Mouse (Mus musculus): ENCODE measurements around the gene Rabl6. TPM values are rescaled to one million over a fixed set of nuclear protein-coding genes. Genes with fewer than 3 reads are reported as not detected.

Gene Rabl6
- polyA plus RNA-seq, 1 experiment from 2014 or later: 69.8 TPM

DNA sequence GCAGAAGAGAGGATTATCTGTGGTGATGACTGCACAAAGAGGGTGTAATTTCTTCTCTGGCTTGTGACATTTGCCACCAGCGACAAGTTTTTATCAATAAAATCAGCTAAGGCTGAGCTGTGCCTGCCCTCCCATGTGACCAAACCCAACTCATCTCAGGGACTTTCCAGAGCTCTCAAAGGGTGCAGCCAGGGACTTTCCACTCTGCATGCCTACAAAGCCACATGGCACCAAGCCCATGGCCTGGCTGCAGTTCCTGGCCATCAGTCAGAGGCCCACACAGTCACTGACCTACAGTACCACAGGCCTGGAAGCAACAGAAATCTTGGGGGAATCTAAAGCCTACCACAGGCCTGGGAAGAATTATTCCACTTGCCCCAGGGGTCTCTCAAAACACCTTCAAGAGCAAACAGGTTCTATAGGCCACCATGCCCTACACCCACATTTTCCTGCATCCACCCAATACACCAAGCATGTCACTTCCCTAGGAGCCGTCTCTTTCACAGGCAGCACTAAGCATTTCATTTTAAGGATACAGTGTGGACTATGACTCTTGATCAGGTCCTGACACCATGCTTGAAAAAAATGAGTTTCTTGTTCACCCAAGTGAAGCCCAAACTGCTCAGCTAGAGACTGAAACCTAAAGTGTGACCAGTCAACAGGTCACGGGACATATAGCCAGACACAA lies 74.0 kb downstream of the Rabl6 start:
- no peak overlapping the region for H3K27ac ChIP-seq (ENCODE audit: low read length)
- H3K4me2 ChIP-seq (replicated peaks; ENCODE audit: low read depth, low read length): no peak overlapping the region
- H3K9ac ChIP-seq (replicated peaks; ENCODE audit: low read length): no peak overlapping the region
- 80% methylated on average over 3 of the region's 3 CpGs for WGBS
- H3K4me1 ChIP-seq (ENCODE audit: insufficient read depth, low read length): no peaks in the 10 kb centered on the region
- ATAC-seq (ENCODE audit: low FRiP score, low TSS enrichment): no peak
- H3K27me3 ChIP-seq (ENCODE audit: insufficient read depth, low read length): no peaks in the 10 kb centered on the region
- peaks cover 62% of the 10 kb centered on the region for H3K36me3 ChIP-seq (ENCODE audit: insufficient read depth, low read length)
- H3K4me3 ChIP-seq (ENCODE audit: low read length): no peak overlapping the region
- H3K9me3 ChIP-seq (ENCODE audit: low read length): no peaks in the 10 kb centered on the region

GRCm38 (mm10) chr2:25533707-25534106 lies 74.6 kb downstream of the Rabl6 start:
- H3K36me3 ChIP-seq (ENCODE audit: insufficient read depth, low read length): peaks cover 67% of the 10 kb centered on the region
- no peaks in the 10 kb centered on the region for H3K27me3 ChIP-seq (ENCODE audit: insufficient read depth, low read length)
- H3K9ac ChIP-seq (replicated peaks; ENCODE audit: low read length): no peak overlapping the region
- 89% methylated on average over 2 of the region's 2 CpGs for WGBS
- no peaks in the 10 kb centered on the region for H3K4me1 ChIP-seq (ENCODE audit: insufficient read depth, low read length)
- H3K4me2 ChIP-seq (replicated peaks; ENCODE audit: low read depth, low read length): no peak overlapping the region
- no peak for ATAC-seq (ENCODE audit: low FRiP score, low TSS enrichment)
- no peaks in the 10 kb centered on the region for H3K9me3 ChIP-seq (ENCODE audit: low read length)
- H3K27ac ChIP-seq (ENCODE audit: low read length): no peak overlapping the region
- H3K4me3 ChIP-seq (ENCODE audit: low read length): no peak overlapping the region

Other genes starting within 250 kb of the Rabl6 start
- gene Uap1l1, start 242.8 kb downstream of the Rabl6 start, polyA plus RNA-seq (2015; fragmentation: Nextera tagmentation; extraction: Ambion mirVana): 38.9 and 49.2 TPM in 2 replicates
- 39.3 and 41.2 TPM in 2 replicates for gene Sapcd2, start 236.2 kb downstream of the Rabl6 start, polyA plus RNA-seq (2015; fragmentation: Nextera tagmentation; extraction: Ambion mirVana)
- 5.5 and 6.4 TPM in 2 replicates for gene Entpd2, start 212.6 kb downstream of the Rabl6 start, polyA plus RNA-seq (2015; fragmentation: Nextera tagmentation; extraction: Ambion mirVana)
- gene Npdc1, start 209.2 kb downstream of the Rabl6 start, polyA plus RNA-seq (2015; fragmentation: Nextera tagmentation; extraction: Ambion mirVana): 52.4 and 58.3 TPM in 2 replicates
- gene Fut7, start 185.3 kb downstream of the Rabl6 start, polyA plus RNA-seq (2015; fragmentation: Nextera tagmentation; extraction: Ambion mirVana): not detected in 2 replicates
- gene Abca2, start 179.8 kb downstream of the Rabl6 start, polyA plus RNA-seq (2015; fragmentation: Nextera tagmentation; extraction: Ambion mirVana): 12.7 and 14.3 TPM in 2 replicates
- 3.9 and 8.5 TPM in 2 replicates for gene Clic3, start 151.7 kb downstream of the Rabl6 start, polyA plus RNA-seq (2015; fragmentation: Nextera tagmentation; extraction: Ambion mirVana)
- 33.8 and 35.9 TPM in 2 replicates for gene Paxx, start 147.4 kb downstream of the Rabl6 start, polyA plus RNA-seq (2015; fragmentation: Nextera tagmentation; extraction: Ambion mirVana)
- 1.8 and 4.7 TPM in 2 replicates for gene Ptgds, start 138.5 kb downstream of the Rabl6 start, polyA plus RNA-seq (2015; fragmentation: Nextera tagmentation; extraction: Ambion mirVana)
- not detected in 2 replicates for gene Lcn12, start 114.6 kb downstream of the Rabl6 start, polyA plus RNA-seq (2015; fragmentation: Nextera tagmentation; extraction: Ambion mirVana)
- 105 and 115 TPM in 2 replicates for gene Fbxw5, start 107.8 kb downstream of the Rabl6 start, polyA plus RNA-seq (2015; fragmentation: Nextera tagmentation; extraction: Ambion mirVana)
- gene C8g, start 106.8 kb downstream of the Rabl6 start, polyA plus RNA-seq (2015; fragmentation: Nextera tagmentation; extraction: Ambion mirVana): 9.5 and 9.6 TPM in 2 replicates
- gene Traf2, start 61.6 kb downstream of the Rabl6 start, polyA plus RNA-seq (2015; fragmentation: Nextera tagmentation; extraction: Ambion mirVana): 40.6 and 43.6 TPM in 2 replicates
- 372 and 373 TPM in 2 replicates for gene Edf1, start 50.7 kb downstream of the Rabl6 start, polyA plus RNA-seq (2015; fragmentation: Nextera tagmentation; extraction: Ambion mirVana)
- gene Mamdc4, start 33.7 kb downstream of the Rabl6 start, polyA plus RNA-seq (2015; fragmentation: Nextera tagmentation; extraction: Ambion mirVana): 12.2 and 14.7 TPM in 2 replicates
- gene Phpt1, start 33.3 kb downstream of the Rabl6 start, polyA plus RNA-seq (2015; fragmentation: Nextera tagmentation; extraction: Ambion mirVana): 193 and 206 TPM in 2 replicates
- gene Ajm1, start 26.8 kb downstream of the Rabl6 start, polyA plus RNA-seq (2015; fragmentation: Nextera tagmentation; extraction: Ambion mirVana): 0.18 and 0.22 TPM in 2 replicates
- 0.27 and 0.33 TPM in 2 replicates for gene Ccdc183, start 9.2 kb upstream of the Rabl6 start, polyA plus RNA-seq (2015; fragmentation: Nextera tagmentation; extraction: Ambion mirVana)
- 36.1 and 37.6 TPM in 2 replicates for gene Tmem141, start 13.5 kb upstream of the Rabl6 start, polyA plus RNA-seq (2015; fragmentation: Nextera tagmentation; extraction: Ambion mirVana)
- 2.6 and 3.2 TPM in 2 replicates for gene Fcna, start 19.5 kb upstream of the Rabl6 start, polyA plus RNA-seq (2015; fragmentation: Nextera tagmentation; extraction: Ambion mirVana)
- gene Lcn8, start 44.6 kb upstream of the Rabl6 start, polyA plus RNA-seq (2015; fragmentation: Nextera tagmentation; extraction: Ambion mirVana): not detected in 2 replicates
- gene Lcn5, start 49.4 kb upstream of the Rabl6 start, polyA plus RNA-seq (2015; fragmentation: Nextera tagmentation; extraction: Ambion mirVana): not detected in 2 replicates
- not detected in 2 replicates for gene Lcn6, start 68.3 kb upstream of the Rabl6 start, polyA plus RNA-seq (2015; fragmentation: Nextera tagmentation; extraction: Ambion mirVana)
- not detected in 2 replicates for gene Lcn10, start 74.2 kb upstream of the Rabl6 start, polyA plus RNA-seq (2015; fragmentation: Nextera tagmentation; extraction: Ambion mirVana)
- gene Obp2a, start 91.5 kb upstream of the Rabl6 start, polyA plus RNA-seq (2015; fragmentation: Nextera tagmentation; extraction: Ambion mirVana): 0.24 TPM in 1 of 2 replicates, not detected in the other
- gene Bmyc, start 98.2 kb upstream of the Rabl6 start, polyA plus RNA-seq (2015; fragmentation: Nextera tagmentation; extraction: Ambion mirVana): 89.0 and 91.6 TPM in 2 replicates
- gene Obp2b, start 128.5 kb upstream of the Rabl6 start, polyA plus RNA-seq (2015; fragmentation: Nextera tagmentation; extraction: Ambion mirVana): not detected in 2 replicates
- gene Lcn3, start 157.0 kb upstream of the Rabl6 start, polyA plus RNA-seq (2015; fragmentation: Nextera tagmentation; extraction: Ambion mirVana): not detected in 2 replicates
- gene Lcn11, start 168.5 kb upstream of the Rabl6 start, polyA plus RNA-seq (2015; fragmentation: Nextera tagmentation; extraction: Ambion mirVana): not detected in 2 replicates
- not detected in 2 replicates for gene Gm13539, start 173.7 kb upstream of the Rabl6 start, polyA plus RNA-seq (2015; fragmentation: Nextera tagmentation; extraction: Ambion mirVana)
- not detected in 2 replicates for gene Glt6d1, start 207.3 kb upstream of the Rabl6 start, polyA plus RNA-seq (2015; fragmentation: Nextera tagmentation; extraction: Ambion mirVana)
- gene Lcn9, start 214.6 kb upstream of the Rabl6 start, polyA plus RNA-seq (2015; fragmentation: Nextera tagmentation; extraction: Ambion mirVana): not detected in 2 replicates
- 0.24 TPM in 1 of 2 replicates, not detected in the other for gene Sohlh1, start 238.7 kb upstream of the Rabl6 start, polyA plus RNA-seq (2015; fragmentation: Nextera tagmentation; extraction: Ambion mirVana)

All from kidney, embryonic 16.5 days (tissue).